Mouse (Mus musculus): Measurements from ENCODE around the gene Twf2. TPM values are rescaled to one million over a fixed set of nuclear protein-coding genes. Genes with fewer than 3 reads are reported as not detected.
A peak's percentile ranks its signal among the peaks of the same experiment; 100 is the strongest.

Twf2 gene
- total and polyA plus RNA-seq, 2 experiments = 4.7 to 6.2 TPM

GRCm38 (mm10) chr9:106242813-106243488 lies 40.0 kb downstream of the Twf2 start:
- Histone ChIP-seq H3K9ac (ENCODE audit: low read depth, low read length) (peak overlapping the region; percentile 61), H3K36me3 (ENCODE audit: control insufficient read depth, insufficient read depth, low read length) (peaks cover 69% of the 10 kb centered on the region), H3K79me2 (ENCODE audit: control insufficient read depth, insufficient read depth, low read length) (peaks cover 12% of the 10 kb centered on the region), H3K27ac (replicated peaks; ENCODE audit: insufficient read depth, low read depth, low read length) (peak overlapping the region; percentile 18), H3K4me1 (ENCODE audit: control insufficient read depth, insufficient read depth, low read length) (peaks cover 20% of the 10 kb centered on the region; the same call in 1 of the 2 replicates), H3K4me3 (ENCODE audit: insufficient read depth, low read depth, low read length) (peak overlapping the region; percentile 48), H3K27me3 (ENCODE audit: control insufficient read depth, insufficient read depth, low read length) (no peaks in the 10 kb centered on the region)
- DNase-seq (ENCODE audit: extremely low read depth, low read depth, low spot score) = peak; percentile 67
- TF ChIP-seq POLR2A (IDR thresholded peaks at IDR 0.05; ENCODE audit: extremely low read depth, insufficient read depth, low read length) = peak; percentile 68
- peak; percentile 16; the same call in 1 of the 2 replicates for TF ChIP-seq CTCF (IDR thresholded peaks at IDR 0.05; ENCODE audit: low read depth, low read length)
- WGBS = 20% methylated on average over 19 of the region's 19 CpGs

GRCm38 (mm10) chr9:106249550-106249949 lies 46.6 kb downstream of the Twf2 start:
- no peak for TF ChIP-seq POLR2A (IDR thresholded peaks at IDR 0.05; ENCODE audit: extremely low read depth, insufficient read depth, low read length)
- no peak for TF ChIP-seq CTCF (IDR thresholded peaks at IDR 0.05; ENCODE audit: low read depth, low read length)
- 78% methylated on average over 11 of the region's 11 CpGs for WGBS
- no peak overlapping the region for H3K9ac ChIP-seq (ENCODE audit: low read depth, low read length)

GRCm38 (mm10) chr9:106250245-106250644 lies 47.3 kb downstream of the Twf2 start:
- Histone ChIP-seq H3K36me3 (ENCODE audit: control insufficient read depth, insufficient read depth, low read length) (peaks cover 14% of the 10 kb centered on the region), H3K27ac (replicated peaks; ENCODE audit: insufficient read depth, low read depth, low read length) (no peak overlapping the region), H3K27me3 (ENCODE audit: control insufficient read depth, insufficient read depth, low read length) (no peaks in the 10 kb centered on the region), H3K9ac (ENCODE audit: low read depth, low read length) (no peak overlapping the region), H3K4me1 (ENCODE audit: control insufficient read depth, insufficient read depth, low read length) (peaks cover 5% of the 10 kb centered on the region; the same call in 1 of the 2 replicates), H3K4me3 (ENCODE audit: insufficient read depth, low read depth, low read length) (no peak overlapping the region), H3K79me2 (ENCODE audit: control insufficient read depth, insufficient read depth, low read length) (peaks cover 12% of the 10 kb centered on the region)
- no peak for TF ChIP-seq POLR2A (IDR thresholded peaks at IDR 0.05; ENCODE audit: extremely low read depth, insufficient read depth, low read length)
- TF ChIP-seq CTCF (IDR thresholded peaks at IDR 0.05; ENCODE audit: low read depth, low read length) = no peak
- 85% methylated on average over 4 of the region's 4 CpGs for WGBS
- no peak for DNase-seq (ENCODE audit: extremely low read depth, low read depth, low spot score)

More at GRCm38 (mm10) chr9:106249550-106249949, 46.6 kb downstream of the Twf2 start:
- peak; percentile 37 for DNase-seq (ENCODE audit: extremely low read depth, low read depth, low spot score)
- Histone ChIP-seq H3K27me3 (ENCODE audit: control insufficient read depth, insufficient read depth, low read length) (no peaks in the 10 kb centered on the region), H3K79me2 (ENCODE audit: control insufficient read depth, insufficient read depth, low read length) (peaks cover 12% of the 10 kb centered on the region), H3K4me1 (ENCODE audit: control insufficient read depth, insufficient read depth, low read length) (peaks cover 5% of the 10 kb centered on the region; the same call in 1 of the 2 replicates), H3K27ac (replicated peaks; ENCODE audit: insufficient read depth, low read depth, low read length) (no peak overlapping the region), H3K4me3 (ENCODE audit: insufficient read depth, low read depth, low read length) (no peak overlapping the region), H3K36me3 (ENCODE audit: control insufficient read depth, insufficient read depth, low read length) (peaks cover 19% of the 10 kb centered on the region)

- Histone ChIP-seq H3K27me3 (ENCODE audit: control insufficient read depth, insufficient read depth, low read length) (no peaks in the 10 kb centered on the region), H3K4me1 (ENCODE audit: control insufficient read depth, insufficient read depth, low read length) (peaks cover 5% of the 10 kb centered on the region; the same call in 1 of the 2 replicates), H3K4me3 (ENCODE audit: insufficient read depth, low read depth, low read length) (no peak overlapping the region), H3K36me3 (ENCODE audit: control insufficient read depth, insufficient read depth, low read length) (peaks cover 10% of the 10 kb centered on the region), H3K27ac (replicated peaks; ENCODE audit: insufficient read depth, low read depth, low read length) (no peak overlapping the region), H3K79me2 (ENCODE audit: control insufficient read depth, insufficient read depth, low read length) (peaks cover 12% of the 10 kb centered on the region), H3K9ac (ENCODE audit: low read depth, low read length) (no peak overlapping the region)
- DNase-seq (ENCODE audit: extremely low read depth, low read depth, low spot score) = no peak
- TF ChIP-seq CTCF (IDR thresholded peaks at IDR 0.05; ENCODE audit: low read depth, low read length) (no peak), POLR2A (IDR thresholded peaks at IDR 0.05; ENCODE audit: extremely low read depth, insufficient read depth, low read length) (no peak)
- whole genome bisulfite sequencing = 85% methylated on average over 8 of the region's 8 CpGs
Measured at GRCm38 (mm10) chr9:106251066-106251465, 48.2 kb downstream of the Twf2 start.

- H3K27ac ChIP-seq (replicated peaks; ENCODE audit: insufficient read depth, low read depth, low read length) = no peak overlapping the region
- no peak for DNase-seq (ENCODE audit: extremely low read depth, low read depth, low spot score)
- no peak overlapping the region for H3K4me3 ChIP-seq (ENCODE audit: insufficient read depth, low read depth, low read length)
- no peaks in the 10 kb centered on the region for H3K4me1 ChIP-seq (ENCODE audit: control insufficient read depth, insufficient read depth, low read length)
- TF ChIP-seq POLR2A (IDR thresholded peaks at IDR 0.05; ENCODE audit: extremely low read depth, insufficient read depth, low read length) (no peak), CTCF (IDR thresholded peaks at IDR 0.05; ENCODE audit: low read depth, low read length) (no peak)
- H3K79me2 ChIP-seq (ENCODE audit: control insufficient read depth, insufficient read depth, low read length) = no peaks in the 10 kb centered on the region
- no peaks in the 10 kb centered on the region for H3K27me3 ChIP-seq (ENCODE audit: control insufficient read depth, insufficient read depth, low read length)
- 87% methylated on average over 2 of the region's 2 CpGs for WGBS
- H3K36me3 ChIP-seq (ENCODE audit: control insufficient read depth, insufficient read depth, low read length) = no peaks in the 10 kb centered on the region
- no peak overlapping the region for H3K9ac ChIP-seq (ENCODE audit: low read depth, low read length)
Measured at GRCm38 (mm10) chr9:106254001-106254400, 51.1 kb downstream of the Twf2 start.

GRCm38 (mm10) chr9:106258412-106258811 lies 55.5 kb downstream of the Twf2 start:
- no peak overlapping the region for H3K9ac ChIP-seq (ENCODE audit: low read depth, low read length)
- H3K4me3 ChIP-seq (ENCODE audit: insufficient read depth, low read depth, low read length) = no peak overlapping the region
- TF ChIP-seq POLR2A (IDR thresholded peaks at IDR 0.05; ENCODE audit: extremely low read depth, insufficient read depth, low read length) (no peak), CTCF (IDR thresholded peaks at IDR 0.05; ENCODE audit: low read depth, low read length) (no peak)
- H3K36me3 ChIP-seq (ENCODE audit: control insufficient read depth, insufficient read depth, low read length) = no peaks in the 10 kb centered on the region
- H3K4me1 ChIP-seq (ENCODE audit: control insufficient read depth, insufficient read depth, low read length) = peaks cover 17% of the 10 kb centered on the region
- H3K27me3 ChIP-seq (ENCODE audit: control insufficient read depth, insufficient read depth, low read length) = no peaks in the 10 kb centered on the region
- 83% methylated on average over 4 of the region's 4 CpGs for WGBS
- no peak for DNase-seq (ENCODE audit: extremely low read depth, low read depth, low spot score)
- no peak overlapping the region for H3K27ac ChIP-seq (replicated peaks; ENCODE audit: insufficient read depth, low read depth, low read length)
- no peaks in the 10 kb centered on the region for H3K79me2 ChIP-seq (ENCODE audit: control insufficient read depth, insufficient read depth, low read length)

Data from liver, adult 2 months (tissue).